Comparison of ENCODE assay signal across 10 mouse cellular contexts in genomic region chr17:14244195-14244965, GRCm38 (mm10). TPM values are rescaled to one million over a fixed set of nuclear protein-coding genes. Genes with fewer than 3 reads are reported as not detected.
A peak's percentile ranks its signal among the peaks of the same experiment; 100 is the strongest.
DNase-seq lines count a peak whose midpoint lies in the region; ATAC-seq and TF ChIP-seq lines count a peak whose summit lies in the region.
"Had no signal": no experiment of that assay in that cellular context is flagged by ENCODE, and none has a peak within 500 bp of the region (broad histone marks: within the 10 kb centered on the region; RNA-seq: fewer than 3 reads in every experiment).

No protein-coding gene starts in this region.

- no peak overlapping the region for H3K9ac ChIP-seq in heart, adult 2 months (ENCODE audit: low read depth, low read length)
- H3K9ac ChIP-seq in heart, embryonic 12.5 days, result no peak overlapping the region

- no peak overlapping the region for H3K4me2 ChIP-seq in heart, embryonic 12.5 days
- H3K4me2 ChIP-seq: liver, embryonic 11.5 days had no signal

- H3K27me3 ChIP-seq in heart, adult 2 months (ENCODE audit: control insufficient read depth, insufficient read depth, low read length), result no peaks in the 10 kb centered on the region
- peaks cover 58% of the 10 kb centered on the region for H3K27me3 ChIP-seq in heart, embryonic 12.5 days (replicated peaks)

- peaks cover 5% of the 10 kb centered on the region for H3K4me1 ChIP-seq in heart, adult 2 months (ENCODE audit: control insufficient read depth, insufficient read depth, low read length)
- H3K4me1 ChIP-seq in heart, embryonic 12.5 days (replicated peaks), result no peaks in the 10 kb centered on the region

- no peaks in the 10 kb centered on the region for H3K79me2 ChIP-seq in heart, adult 2 months (replicated peaks; ENCODE audit: control insufficient read depth, insufficient read depth, low read length)

- H3K36me3 ChIP-seq in heart, adult 2 months (ENCODE audit: control insufficient read depth, insufficient read depth, low read length), result no peaks in the 10 kb centered on the region
- H3K36me3 ChIP-seq in heart, embryonic 12.5 days, result no peaks in the 10 kb centered on the region

- DNase-seq in heart, adult 2 months, result peak; percentile 64 to 78
- peak; percentile 62 for DNase-seq in brain, adult 2 months (ENCODE audit: low read depth, low spot score)
- DNase-seq in gastrocnemius, postnatal 10 days, result peak; percentile 78
- DNase-seq in lung, postnatal 10 days, result peak; percentile 55
- no peak for DNase-seq in spleen, postnatal 4 days (ENCODE audit: low spot score in 2 of 2)
- DNase-seq in spleen, adult 12 weeks (ENCODE audit: low spot score), result no peak
- DNase-seq in frontal cortex, adult 2 months (ENCODE audit: extremely low spot score in 1 of 2, low spot score in 1 of 2), result no peak
- DNase-seq: kidney, adult 9 months had no signal

- no peak for TF ChIP-seq CTCF in heart, adult 2 months (IDR thresholded peaks at IDR 0.05)

- no peak overlapping the region for H3K4me3 ChIP-seq in heart, adult 2 months
- no peak overlapping the region for H3K4me3 ChIP-seq in heart, embryonic 12.5 days

- no peak for TF ChIP-seq POLR2A in heart, adult 2 months (IDR thresholded peaks at IDR 0.05; ENCODE audit: insufficient read depth, low read depth, low read length)

- no peak overlapping the region; the same call in 1 of the 2 replicates for H3K27ac ChIP-seq in heart, adult 2 months
- no peak overlapping the region for H3K27ac ChIP-seq in heart, embryonic 12.5 days (ENCODE audit: poor library complexity, severe bottlenecking)

- peak; percentile 78; the same call in 1 of the 2 replicates for TF ChIP-seq EP300 in heart, adult 2 months (IDR thresholded peaks at IDR 0.05; ENCODE audit: insufficient read depth, low read depth, low read length)

- whole genome bisulfite sequencing in heart, adult 2 months, result 43% methylated on average over 11 of the region's 11 CpGs
- 59% methylated on average over 11 of the region's 11 CpGs for WGBS in heart, embryonic 12.5 days

- no peaks in the 10 kb centered on the region for H3K9me3 ChIP-seq in heart, embryonic 12.5 days (replicated peaks)

- no peak for ATAC-seq in heart, embryonic 12.5 days (ENCODE audit: insufficient number of reproducible peaks, low FRiP score)

- intact Hi-C loops in heart, adult 2 months (cut with DNase I), result no loop called here

RNA-seq across cellular contexts. Expression of gene Smoc2, which starts 34.9 kb away (rescaled TPM):
- total RNA-seq in heart, adult 2 months (2021), result 10 to 100 TPM; 36.5 to 55.4 TPM
- polyA plus RNA-seq in heart, adult 2 months (2012; rRNA removed), result 54.9 and 104 TPM in 2 replicates
- 30.7 and 31.4 TPM in 2 replicates for polyA plus RNA-seq in heart, embryonic 12.5 days (2016; fragmentation: Nextera tagmentation; extraction: Ambion mirVana)
- 10 to 100 TPM; 91.1 to 92.9 TPM for total RNA-seq in gastrocnemius, postnatal 10 days (2021)
- 14.2 and 18.9 TPM in 2 replicates for polyA plus RNA-seq in frontal cortex, adult 2 months (2012; rRNA removed)

RNA-seq across cellular contexts. Expression of gene Dact2, which starts 40.3 kb away (rescaled TPM):
- 1 to 10 TPM in 1 of 2 experiments, under 1 TPM in 1; 0.80 to 1.4 TPM for total RNA-seq in heart, adult 2 months (2021)
- 0.76 and 1.00 TPM in 2 replicates for polyA plus RNA-seq in heart, adult 2 months (2012; rRNA removed)
- 1.7 and 2.4 TPM in 2 replicates for polyA plus RNA-seq in heart, embryonic 12.5 days (2016; fragmentation: Nextera tagmentation; extraction: Ambion mirVana)
- 1 to 10 TPM; 2.0 to 3.5 TPM for total RNA-seq in gastrocnemius, postnatal 10 days (2021)
- 45.3 and 50.2 TPM in 2 replicates for polyA plus RNA-seq in frontal cortex, adult 2 months (2012; rRNA removed)

Comparison
In these comparisons a context has a peak if more than half of its experiments do, and no peak if none do; other contexts are left out.
1. DNase-seq: peak in heart, adult 2 months (2 of 2), brain, adult 2 months (single experiment), gastrocnemius, postnatal 10 days (single experiment) and lung, postnatal 10 days (single experiment); none in spleen, postnatal 4 days (0 of 2), spleen, adult 12 weeks (single experiment) and frontal cortex, adult 2 months (0 of 2).
2. RNA of gene Dact2, which starts 40.3 kb away (polyA plus RNA-seq): 45.3 to 50.2 TPM in frontal cortex, adult 2 months; 1.7 to 2.4 TPM in heart, embryonic 12.5 days and 0.76 to 1.00 TPM in heart, adult 2 months; every median in the first group is over 10 times any median in the second.